Mouse (Mus musculus): ENCODE measurements around the gene Tagap.

DNA sequence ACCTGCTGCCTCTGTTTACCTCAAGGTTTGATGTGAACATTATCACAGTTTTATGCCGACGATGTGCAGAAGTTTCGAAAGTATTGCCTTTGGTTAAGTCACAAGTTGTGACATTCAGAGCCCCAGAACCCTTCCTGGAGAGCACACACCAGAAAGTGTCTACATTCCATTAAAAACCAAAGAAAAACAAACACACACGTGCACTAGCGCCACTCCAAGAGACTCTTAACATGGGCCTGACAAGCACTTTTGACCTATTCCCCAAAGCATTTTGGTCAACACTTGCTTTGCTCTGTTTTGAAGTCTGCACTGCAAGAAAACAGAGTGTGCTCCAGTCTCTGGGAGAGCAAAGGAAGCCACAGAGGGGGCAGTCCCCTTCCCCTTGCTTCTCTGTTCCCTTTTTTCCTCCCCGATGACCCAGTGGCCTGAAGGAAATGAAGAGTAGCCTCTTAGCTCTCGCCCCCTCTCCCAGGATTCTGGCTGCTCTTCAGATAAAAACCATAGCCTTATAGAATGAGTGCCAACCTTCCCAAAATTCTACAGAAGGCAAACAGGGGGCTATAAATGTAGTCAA lies 48.5 kb upstream of the Tagap start:
- TF ChIP-seq CTCF (conservative IDR thresholded peaks at IDR 0.05; ENCODE audit: insufficient read depth, insufficient read length, low read depth, low read length) (no peak), POLR2A (IDR thresholded peaks at IDR 0.05; ENCODE audit: low read depth, low read length) (no peak)
